Mouse (Mus musculus): ENCODE measurements around the gene Cfl1.

The Cfl1 gene

DNA sequence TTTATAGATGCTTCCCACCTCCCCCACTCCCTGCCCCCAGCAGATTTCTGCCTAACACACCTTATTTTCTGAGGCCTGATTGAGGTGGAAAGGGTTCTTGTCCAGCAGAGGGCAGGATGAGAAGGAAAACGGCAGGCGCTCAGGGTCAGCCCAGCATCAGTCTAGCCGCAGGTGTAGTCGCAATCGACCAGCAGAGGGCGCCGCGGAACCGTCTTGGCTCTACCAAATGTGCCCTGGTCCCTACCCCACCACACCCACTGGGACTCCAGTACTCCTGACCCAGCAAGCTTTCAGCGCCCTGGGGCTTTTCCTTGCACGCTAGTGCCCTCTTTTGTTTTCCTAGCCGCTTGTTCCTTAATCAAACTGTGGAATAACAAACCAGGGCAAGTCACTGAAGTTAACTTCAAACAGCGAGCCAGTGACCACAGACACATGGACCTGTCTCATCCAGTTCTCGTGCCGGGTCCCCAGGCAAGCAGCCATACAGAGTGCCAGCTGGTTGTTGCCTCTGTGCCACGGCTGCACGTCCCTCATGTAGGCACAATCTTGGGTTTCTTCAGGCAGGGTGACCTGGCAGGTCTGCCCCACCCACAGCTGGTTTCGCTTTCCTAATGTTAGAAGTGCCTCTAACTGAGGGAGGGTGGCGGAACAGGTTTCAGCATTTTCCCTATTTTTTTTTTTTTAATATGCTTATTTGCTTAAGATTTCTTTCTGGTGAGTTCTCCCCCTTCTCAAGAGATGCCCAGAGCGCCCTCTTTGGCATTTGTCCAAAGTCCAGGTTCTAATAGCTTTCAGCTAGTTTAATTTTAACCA, 39.3 kb downstream of the Cfl1 start:
- DNase-seq (ENCODE audit: low read depth, low spot score), result peak; percentile 98

DNA sequence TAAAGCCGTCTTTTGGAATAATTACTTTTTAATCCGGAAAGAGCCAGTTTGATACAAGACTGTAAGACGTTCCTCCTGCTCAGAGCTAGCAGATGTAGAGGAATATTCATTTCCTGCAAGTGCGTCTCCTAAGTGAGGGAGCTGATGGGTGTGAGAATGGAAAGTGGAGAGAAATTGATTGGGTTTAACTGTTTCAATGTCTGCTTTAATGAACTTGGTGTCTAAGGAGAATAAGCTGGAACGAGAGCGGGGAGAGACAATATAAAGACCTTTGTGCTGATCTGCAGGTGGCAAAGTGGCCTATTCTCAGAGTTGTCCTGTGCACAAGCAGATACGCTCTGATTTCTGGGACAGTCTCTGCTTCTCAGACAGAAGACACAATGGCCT, 39.9 kb downstream of the Cfl1 start:
- DNase-seq (ENCODE audit: low read depth, low spot score), result no peak

DNA sequence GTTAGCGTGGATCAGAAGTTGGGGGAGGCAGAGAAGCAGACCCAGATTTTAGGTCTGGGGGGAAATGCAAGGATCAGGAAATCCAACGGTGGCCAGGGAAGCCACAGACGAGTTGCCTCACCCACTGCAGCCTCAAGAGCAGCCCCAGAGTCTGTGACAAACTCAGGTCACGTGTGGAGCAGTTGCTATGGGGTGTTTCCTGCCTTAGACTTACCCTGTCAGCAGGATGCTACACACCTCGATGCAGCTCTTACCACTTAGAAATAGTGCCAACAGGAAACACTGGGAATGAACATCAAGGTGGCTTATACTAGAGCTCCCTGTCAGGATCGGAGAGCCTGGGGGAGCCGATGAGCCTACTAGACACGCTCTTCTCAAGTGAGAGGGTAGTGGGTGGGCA, 42.3 kb downstream of the Cfl1 start:
- DNase-seq (ENCODE audit: low read depth, low spot score), result no peak

DNA sequence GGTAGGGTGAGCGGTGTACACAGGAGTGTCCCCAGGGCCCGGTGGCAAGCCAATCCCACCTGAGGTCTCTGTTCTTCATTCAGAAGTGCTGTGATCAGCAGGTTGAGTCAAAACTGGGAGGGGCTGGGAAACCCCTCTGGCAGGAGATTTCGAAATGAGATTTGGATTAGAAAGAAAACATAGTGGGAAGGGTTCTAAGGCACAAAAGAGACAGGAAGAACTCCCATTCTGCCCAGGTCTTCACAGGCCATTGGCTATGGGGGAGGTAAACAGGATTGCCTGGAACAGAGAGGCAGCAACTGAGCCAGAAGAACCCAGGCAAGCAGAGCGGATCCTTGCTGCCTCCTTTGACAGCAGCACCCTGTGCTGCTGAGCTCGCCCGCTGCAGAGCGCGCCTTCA, 48.5 kb downstream of the Cfl1 start:
- DNase-seq (ENCODE audit: low read depth, low spot score), result peak; percentile 59

DNA sequence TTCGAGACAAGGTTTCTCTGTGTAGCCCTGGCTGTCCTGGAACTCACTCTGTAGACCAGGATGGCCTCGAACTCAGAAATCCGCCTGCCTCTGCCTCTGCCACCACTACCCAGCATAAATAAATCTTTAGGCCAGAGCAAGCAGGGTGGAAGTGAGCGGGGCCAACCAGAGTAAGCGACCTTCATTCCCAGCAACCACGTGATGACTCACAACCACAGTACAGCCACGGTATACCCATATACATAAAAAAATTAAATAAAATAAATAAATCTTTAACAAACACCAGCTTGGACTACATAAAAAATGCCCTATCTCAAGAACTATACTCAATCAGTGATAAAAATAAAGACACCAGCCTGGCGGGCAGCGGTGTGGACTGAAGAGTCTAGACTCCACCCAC, 53.1 kb downstream of the Cfl1 start:
- DNase-seq (ENCODE audit: low read depth, low spot score), result no peak

DNA sequence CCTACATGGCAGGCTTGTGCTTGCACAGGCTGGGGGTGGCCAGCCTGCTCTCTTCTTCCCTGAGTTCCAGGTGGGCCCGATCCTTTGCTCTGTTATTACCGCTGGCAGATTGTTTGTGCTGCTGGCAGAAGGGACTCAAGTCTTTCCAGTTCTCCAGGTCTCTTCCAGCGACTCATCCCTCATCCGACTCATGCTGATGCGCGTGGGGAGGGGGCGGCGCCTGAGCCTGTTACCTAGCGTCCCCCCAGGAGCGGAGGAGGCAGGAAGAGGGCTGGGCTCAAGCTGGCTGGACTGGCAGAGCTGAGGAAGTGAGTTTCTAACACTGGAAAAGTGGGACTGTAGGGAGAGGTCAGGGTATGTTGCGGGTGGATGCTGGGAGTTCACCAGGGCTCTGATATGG, 53.8 kb downstream of the Cfl1 start:
- DNase-seq (ENCODE audit: low read depth, low spot score), result no peak
